In genomic region chr1:77429174-77429573, GRCm38 (mm10) we compare ENCODE assay signal across 16 mouse cellular contexts.
DNase-seq lines count a peak whose midpoint lies in the region; ATAC-seq lines count a peak whose summit lies in the region.
"Had no signal": no experiment of that assay in that cellular context is flagged by ENCODE, and none has a peak within 500 bp of the region (broad histone marks: within the 10 kb centered on the region; RNA-seq: fewer than 3 reads in every experiment).

No protein-coding gene starts in this region.

- DNase-seq in cerebellum, adult 11 months: peak; percentile 12
- peak; percentile 10 for DNase-seq in lung, postnatal 10 days
- DNase-seq in lung, adult 18-20 months: no peak
- DNase-seq in kidney, adult 8-10 months: peak; percentile 65
- no peak for DNase-seq in yolk sac, embryonic 10.5 days (ENCODE audit: low spot score)
- no peak for DNase-seq in adrenal gland, adult 18-20 months (ENCODE audit: low spot score in 2 of 2)
- DNase-seq: adrenal gland, postnatal 25 days; lung, embryonic 14.5 days had no signal

- H3K27ac ChIP-seq in neural tube, embryonic 14.5 days (ENCODE audit: low read depth, low read length): 0 out of 2 replicates have a peak overlapping the region, but pooled peaks have one; percentile 16
- H3K27ac ChIP-seq: embryonic facial prominence, embryonic 12.5 days; forebrain, embryonic 15.5 days; limb, embryonic 15.5 days; midbrain, embryonic 13.5 days; neural tube, embryonic 12.5 days had no signal

- H3K9me3 ChIP-seq in neural tube, embryonic 14.5 days (ENCODE audit: control insufficient read depth, low read length): no peaks in the 10 kb centered on the region
- H3K9me3 ChIP-seq: embryonic facial prominence, embryonic 12.5 days; forebrain, embryonic 15.5 days; limb, embryonic 15.5 days; midbrain, embryonic 13.5 days; neural tube, embryonic 12.5 days had no signal

- no peak overlapping the region for H3K4me2 ChIP-seq in neural tube, embryonic 14.5 days (ENCODE audit: low read depth, low read length)
- H3K4me2 ChIP-seq: embryonic facial prominence, embryonic 12.5 days; forebrain, embryonic 15.5 days; limb, embryonic 15.5 days; lung, embryonic 14.5 days; midbrain, embryonic 13.5 days; neural tube, embryonic 12.5 days had no signal

- ATAC-seq in cerebellum, adult (ENCODE audit: insufficient number of reproducible peaks, low FRiP score, low TSS enrichment): no peak; the same call in 1 of the 2 replicates
- peak; percentile 51; the same call in 1 of the 2 replicates for ATAC-seq in neural tube, embryonic 14.5 days (ENCODE audit: low read depth)
- ATAC-seq: forebrain, embryonic 15.5 days; intestine, embryonic 16.5 days; midbrain, embryonic 13.5 days had no signal

- 31% methylated on average over 6 of the region's 6 CpGs for WGBS in neural tube, embryonic 14.5 days

- no peak overlapping the region for H3K4me3 ChIP-seq in neural tube, embryonic 14.5 days (ENCODE audit: low read depth, low read length)
- H3K4me3 ChIP-seq: embryonic facial prominence, embryonic 12.5 days; forebrain, embryonic 15.5 days; limb, embryonic 15.5 days; midbrain, embryonic 13.5 days; neural tube, embryonic 12.5 days had no signal

- 0 out of 2 replicates have a peak, but pooled peaks cover 5% of the 10 kb centered on the region for H3K36me3 ChIP-seq in neural tube, embryonic 14.5 days (ENCODE audit: control insufficient read depth, insufficient read depth, low read length)
- H3K36me3 ChIP-seq: forebrain, embryonic 15.5 days had no signal

- no peaks in the 10 kb centered on the region for H3K27me3 ChIP-seq in neural tube, embryonic 14.5 days (ENCODE audit: control insufficient read depth, insufficient read depth, low read length)
- H3K27me3 ChIP-seq: embryonic facial prominence, embryonic 12.5 days; forebrain, embryonic 15.5 days; limb, embryonic 15.5 days; midbrain, embryonic 13.5 days; neural tube, embryonic 12.5 days had no signal

- no peak overlapping the region for H3K9ac ChIP-seq in neural tube, embryonic 14.5 days (replicated peaks; ENCODE audit: low read depth, low read length)
- H3K9ac ChIP-seq: embryonic facial prominence, embryonic 12.5 days; forebrain, embryonic 15.5 days; limb, embryonic 15.5 days; lung, embryonic 14.5 days; midbrain, embryonic 13.5 days; neural tube, embryonic 12.5 days had no signal

- no peaks in the 10 kb centered on the region; the same call in 1 of the 2 replicates for H3K4me1 ChIP-seq in neural tube, embryonic 14.5 days (ENCODE audit: control insufficient read depth, insufficient read depth, low read length)
- H3K4me1 ChIP-seq: embryonic facial prominence, embryonic 12.5 days had no signal

Comparison
In these comparisons a context has a peak if more than half of its experiments do, and no peak if none do; other contexts are left out.
1. DNase-seq: peak in cerebellum, adult 11 months (single experiment), lung, postnatal 10 days (single experiment) and kidney, adult 8-10 months (2 of 2); none in lung, adult 18-20 months (0 of 2), yolk sac, embryonic 10.5 days (single experiment) and adrenal gland, adult 18-20 months (0 of 2).